Mouse (Mus musculus) MEL (cell line): ENCODE data around the gene Prf1. TPM values are rescaled to one million over a fixed set of nuclear protein-coding genes. Genes with fewer than 3 reads are reported as not detected.

Source experiments
- DNase-seq: peaks from one replicate; pipeline ENCODE4 v3.0.0; 2011; ENCODE audit warnings: low read depth, low spot score
- H3K27ac ChIP-seq: 2 replicates; pipeline ENCODE4 v1.5.1; 2012; ENCODE audit warnings: low read depth, mild to moderate bottlenecking, control low read depth, low read length, moderate library complexity; ENCODE audit not compliant: control insufficient read depth
- H3K27me3 ChIP-seq, 2 experiments: fragments of 150-350 bp in 1 of 2; sonication (generic) in 1 of 2; 2 replicates each; pipeline ENCODE4 v1.6.1; 2012; ENCODE audit warnings: low read length in 2 of 2, mild to moderate bottlenecking in 2 of 2, improper control_type of control experiment in 1 of 2, moderate library complexity in 1 of 2; ENCODE audit not compliant: insufficient read depth in 2 of 2, control insufficient read depth in 1 of 2
- H3K36me3 ChIP-seq, 2 experiments: 2 replicates each; pipeline ENCODE4 v1.6.1; 2012 to 2014; ENCODE audit warnings: low read length in 2 of 2, improper control_type of control experiment in 1 of 2, inconsistent platforms in 1 of 2, mild to moderate bottlenecking in 1 of 2; ENCODE audit not compliant: insufficient read depth in 2 of 2, control insufficient read depth in 1 of 2
- H3K4me1 ChIP-seq, 2 experiments: fragments of 150-350 bp in 1 of 2; sonication (generic) in 1 of 2; 2 replicates each; pipeline ENCODE4 v1.6.1; 2012; ENCODE audit warnings: low read length in 2 of 2, improper control_type of control experiment in 1 of 2, mild to moderate bottlenecking in 1 of 2; ENCODE audit not compliant: insufficient read depth in 2 of 2, control insufficient read depth in 1 of 2
- H3K4me3 ChIP-seq, 2 experiments: fragments of 150-350 bp in 1 of 2; sonication (generic) in 1 of 2; 2 replicates each; pipeline ENCODE4 v1.5.1; 2012; ENCODE audit warnings: low read depth in 2 of 2, low read length in 2 of 2, mild to moderate bottlenecking in 2 of 2, moderate library complexity in 2 of 2, control low read depth in 1 of 2, improper control_type of control experiment in 1 of 2; ENCODE audit not compliant: control insufficient read depth in 1 of 2, insufficient read depth in 1 of 2
- H3K79me2 ChIP-seq: 2 replicates; pipeline ENCODE4 v1.6.1; 2012; ENCODE audit warnings: mild to moderate bottlenecking, low read length, moderate library complexity; ENCODE audit not compliant: control insufficient read depth, poor library complexity, insufficient read depth
- H3K9ac ChIP-seq: 2 replicates; pipeline ENCODE4 v1.6.1; 2012; ENCODE audit warnings: low read depth, mild to moderate bottlenecking, control low read depth, low read length, moderate library complexity; ENCODE audit not compliant: control insufficient read depth, poor library complexity, severe bottlenecking
- H3K9me3 ChIP-seq: fragments of 150-350 bp; sonication (generic); replicated peaks from 2 replicates; pipeline ENCODE4 v1.6.1; 2012; ENCODE audit warnings: mild to moderate bottlenecking, low read length, improper control_type of control experiment, moderate library complexity; ENCODE audit not compliant: insufficient read depth
- BHLHE40 ChIP-seq: IDR thresholded peaks from 2 replicates; pipeline ENCODE4 v1.6.1; 2012; ENCODE audit warnings: low read depth, mild to moderate bottlenecking, inconsistent platforms, low read length, improper control_type of control experiment, borderline replicate concordance
- E2F4 ChIP-seq: IDR thresholded peaks from 2 replicates; pipeline ENCODE4 v1.6.1; 2011; ENCODE audit warnings: low read depth, low read length, improper control_type of control experiment, borderline replicate concordance
- ELF1 ChIP-seq: IDR thresholded peaks from 2 replicates; pipeline ENCODE4 v1.6.1; 2014; ENCODE audit warnings: low read depth, mild to moderate bottlenecking, inconsistent platforms, low read length, improper control_type of control experiment, moderate library complexity
- ETS1 ChIP-seq: IDR thresholded peaks from 2 replicates; pipeline ENCODE4 v1.6.1; 2012; ENCODE audit warnings: low read depth, mild to moderate bottlenecking, inconsistent platforms, low read length, improper control_type of control experiment, moderate library complexity
- GABPA ChIP-seq: IDR thresholded peaks from 2 replicates; pipeline ENCODE4 v1.6.1; 2012; ENCODE audit warnings: low read depth, mild to moderate bottlenecking, inconsistent platforms, low read length, improper control_type of control experiment, moderate library complexity
- GATA1 ChIP-seq: IDR thresholded peaks from 2 replicates; pipeline ENCODE4 v1.6.1; 2011; ENCODE audit warnings: low read depth, low read length, improper control_type of control experiment
- HCFC1 ChIP-seq: IDR thresholded peaks from 2 replicates; pipeline ENCODE4 v1.6.1; 2012; ENCODE audit warnings: low read depth, mild to moderate bottlenecking, inconsistent platforms, low read length, improper control_type of control experiment, moderate library complexity
- JUND ChIP-seq: IDR thresholded peaks from 2 replicates; pipeline ENCODE4 v1.6.1; 2011; ENCODE audit warnings: low read depth, mild to moderate bottlenecking, improper control_type of control experiment, low read length
- KAT2A ChIP-seq: conservative IDR thresholded peaks from 2 replicates; pipeline ENCODE4 v1.6.1; 2012; ENCODE audit warnings: low read depth, low read length, improper control_type of control experiment, inconsistent platforms
- MAFK ChIP-seq: IDR thresholded peaks from 2 replicates; pipeline ENCODE4 v1.6.1; 2011; ENCODE audit warnings: low read depth, mild to moderate bottlenecking, low read length, improper control_type of control experiment, borderline replicate concordance
- MAX ChIP-seq: IDR thresholded peaks from 2 replicates; pipeline ENCODE4 v1.6.1; 2011; ENCODE audit warnings: low read length, improper control_type of control experiment
- MAZ ChIP-seq: IDR thresholded peaks from 2 replicates; pipeline ENCODE4 v1.6.1; 2012; ENCODE audit warnings: low read depth, mild to moderate bottlenecking, inconsistent platforms, low read length, improper control_type of control experiment
- MXI1 ChIP-seq: IDR thresholded peaks from 2 replicates; pipeline ENCODE4 v1.6.1; 2011; ENCODE audit warnings: mild to moderate bottlenecking, low read depth, low read length, improper control_type of control experiment
- MYB ChIP-seq: IDR thresholded peaks from 2 replicates; pipeline ENCODE4 v1.6.1; 2011; ENCODE audit warnings: mild to moderate bottlenecking, low read depth, low read length, improper control_type of control experiment
- POLR2A ChIP-seq, 2 experiments: IDR thresholded peaks; 2 replicates each; pipeline ENCODE4 v1.6.1; 2011 to 2012; ENCODE audit warnings: low read length in 2 of 2, mild to moderate bottlenecking in 2 of 2, control low read depth in 1 of 2, improper control_type of control experiment in 1 of 2, low read depth in 1 of 2, moderate library complexity in 1 of 2; ENCODE audit not compliant: control insufficient read depth in 1 of 2, insufficient read depth in 1 of 2, poor library complexity in 1 of 2
- RAD21 ChIP-seq: IDR thresholded peaks from 2 replicates; pipeline ENCODE4 v1.6.1; 2011; ENCODE audit warnings: mild to moderate bottlenecking, low read depth, low read length, improper control_type of control experiment
- SMC3 ChIP-seq: IDR thresholded peaks from 2 replicates; pipeline ENCODE4 v1.6.1; 2011; ENCODE audit warnings: low read depth, low read length, improper control_type of control experiment
- TAL1 ChIP-seq: IDR thresholded peaks from 2 replicates; pipeline ENCODE4 v1.6.1; 2012; ENCODE audit warnings: mild to moderate bottlenecking, inconsistent platforms, low read length, moderate library complexity, mixed read lengths
- TCF12 ChIP-seq: IDR thresholded peaks from 2 replicates; pipeline ENCODE4 v1.6.1; 2014; ENCODE audit warnings: low read depth, mild to moderate bottlenecking, inconsistent platforms, low read length, improper control_type of control experiment, moderate library complexity
- UBTF ChIP-seq: IDR thresholded peaks from 2 replicates; pipeline ENCODE4 v1.6.1; 2012; ENCODE audit warnings: low read depth, mild to moderate bottlenecking, inconsistent platforms, low read length, improper control_type of control experiment, moderate library complexity, borderline replicate concordance; ENCODE audit not compliant: insufficient read depth
- USF1 ChIP-seq: IDR thresholded peaks from 2 replicates; pipeline ENCODE4 v1.6.1; 2014; ENCODE audit warnings: low read depth, mild to moderate bottlenecking, inconsistent platforms, low read length, improper control_type of control experiment, moderate library complexity
- USF2 ChIP-seq, 2 experiments: IDR thresholded peaks; 2 replicates each; pipeline ENCODE4 v1.6.1; 2011 to 2012; ENCODE audit warnings: improper control_type of control experiment in 2 of 2, low read length in 2 of 2, borderline replicate concordance in 1 of 2, inconsistent platforms in 1 of 2, low read depth in 1 of 2, mild to moderate bottlenecking in 1 of 2; ENCODE audit not compliant: insufficient read depth in 1 of 2
- ZC3H11A ChIP-seq: IDR thresholded peaks from 2 replicates; pipeline ENCODE4 v1.6.1; 2012; ENCODE audit warnings: low read depth, mild to moderate bottlenecking, inconsistent platforms, low read length, improper control_type of control experiment
- ZKSCAN1 ChIP-seq: IDR thresholded peaks from 2 replicates; pipeline ENCODE4 v1.6.1; 2012; ENCODE audit warnings: low read depth, mild to moderate bottlenecking, inconsistent platforms, low read length, improper control_type of control experiment, moderate library complexity
- ZMIZ1 ChIP-seq: IDR thresholded peaks from 2 replicates; pipeline ENCODE4 v1.6.1; 2012; ENCODE audit warnings: low read depth, mild to moderate bottlenecking, inconsistent platforms, low read length, improper control_type of control experiment, moderate library complexity
- ZNF384 ChIP-seq: IDR thresholded peaks from 2 replicates; pipeline ENCODE4 v1.6.1; 2012; ENCODE audit warnings: low read depth, mild to moderate bottlenecking, inconsistent platforms, low read length, improper control_type of control experiment
- polyA plus RNA-seq, 2 experiments: library from polyadenylated mRNA; stranded (reverse) in 1 of 2; unstranded in 1 of 2; fragments of >175 nt in 1 of 2; fragments of >200 nt in 1 of 2; gene quantifications; 2 replicates each; pipeline versions ENCODE4 v1.2.1 to v1.2.4; 2012; ENCODE audit warnings: low replicate concordance in 2 of 2, low read depth in 1 of 2; ENCODE audit not compliant: insufficient read length in 2 of 2, insufficient read depth in 1 of 2, missing spikeins in 1 of 2
- total RNA-seq: library from RNA; depleted of rRNA; stranded (reverse); fragments of 300-350 nt; gene quantifications from 2 replicates; pipeline ENCODE4 v1.2.3, GENCODE M21; 2012

Gene Prf1
- total and polyA plus RNA-seq, 3 experiments: 0.04 TPM; not detected in 2

DNA sequence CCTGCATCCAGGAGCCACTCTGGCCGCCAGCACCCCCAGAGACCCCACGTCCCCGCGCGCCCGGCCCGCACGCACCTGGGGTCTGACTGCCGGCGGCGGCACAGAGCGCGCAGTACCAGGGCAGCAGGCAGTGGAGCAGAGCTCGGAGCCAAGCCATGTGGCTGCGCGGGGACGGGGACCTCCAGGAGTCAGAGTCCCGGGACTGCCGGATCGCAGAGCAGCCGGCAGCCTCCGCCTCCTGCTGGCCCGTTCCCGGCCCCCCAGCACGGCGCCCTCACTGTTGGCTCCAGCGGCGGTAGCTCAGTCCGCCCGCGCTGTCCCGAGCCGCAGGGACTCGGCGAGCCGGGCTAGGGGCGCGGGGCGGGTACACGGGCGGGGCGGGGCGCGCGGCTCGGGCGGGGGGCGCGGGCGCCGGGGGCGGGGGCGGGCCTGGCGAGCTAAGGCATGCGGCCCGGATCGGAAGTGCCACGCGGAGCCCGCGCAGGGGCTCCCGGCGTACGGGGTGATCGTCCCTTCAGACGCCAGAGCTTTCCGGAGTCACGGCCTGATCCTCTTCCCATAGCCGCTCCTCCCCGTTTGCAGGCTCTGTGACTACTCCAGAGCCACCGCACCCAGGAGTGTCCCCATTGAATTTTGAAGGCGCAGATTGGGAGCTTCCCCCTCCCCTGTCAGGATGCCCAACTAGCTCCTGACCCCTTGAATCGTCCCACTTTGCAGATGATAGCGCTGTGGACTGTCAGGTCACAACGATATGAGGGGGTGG lies 24.4 kb upstream of the Prf1 start, which contains the start of gene Adamts14:
Adamts14 (minus strand) TSS at position 358 of the 763 bp plus-strand sequence.
- TF ChIP-seq BHLHE40: no peak
- no peak for TF ChIP-seq MAZ
- TF ChIP-seq GATA1: no peak
- no peak for TF ChIP-seq USF1
- no peak for TF ChIP-seq RAD21
- TF ChIP-seq E2F4: no peak
- TF ChIP-seq TAL1: no peak
- TF ChIP-seq MAX: no peak
- TF ChIP-seq MYB: no peak
- no peak for TF ChIP-seq TCF12
- no peak for TF ChIP-seq HCFC1
- no peak for TF ChIP-seq ETS1
- no peak for TF ChIP-seq ZNF384
- no peak for TF ChIP-seq POLR2A (IDR thresholded peaks at IDR 0.05; ENCODE audit: control insufficient read depth in 1 of 2, insufficient read depth in 1 of 2, low read depth in 1 of 2, low read length in 2 of 2, poor library complexity in 1 of 2)
- no peak for TF ChIP-seq ZC3H11A
- TF ChIP-seq MAFK: no peak
- no peak for TF ChIP-seq SMC3
- no peak for TF ChIP-seq USF2 (IDR thresholded peaks at IDR 0.05; ENCODE audit: borderline replicate concordance in 1 of 2, insufficient read depth in 1 of 2, low read depth in 1 of 2, low read length in 2 of 2)
- no peak for TF ChIP-seq JUND
- TF ChIP-seq KAT2A: no peak
- Histone ChIP-seq H3K4me1 (no peaks in the 10 kb centered on the region), H3K79me2 (no peaks in the 10 kb centered on the region), H3K27ac (no peak within 1 kb of the TSS), H3K4me3 (no peak within 1 kb of the TSS), H3K9ac (no peak within 1 kb of the TSS), H3K27me3 (peaks cover 0 to 2% of the 10 kb centered on the region in 2 experiments; a peak in 2 of 4 replicates), H3K9me3 (no peaks in the 10 kb centered on the region), H3K36me3 (no peaks in the 10 kb centered on the region)
- no peak for DNase-seq

DNA sequence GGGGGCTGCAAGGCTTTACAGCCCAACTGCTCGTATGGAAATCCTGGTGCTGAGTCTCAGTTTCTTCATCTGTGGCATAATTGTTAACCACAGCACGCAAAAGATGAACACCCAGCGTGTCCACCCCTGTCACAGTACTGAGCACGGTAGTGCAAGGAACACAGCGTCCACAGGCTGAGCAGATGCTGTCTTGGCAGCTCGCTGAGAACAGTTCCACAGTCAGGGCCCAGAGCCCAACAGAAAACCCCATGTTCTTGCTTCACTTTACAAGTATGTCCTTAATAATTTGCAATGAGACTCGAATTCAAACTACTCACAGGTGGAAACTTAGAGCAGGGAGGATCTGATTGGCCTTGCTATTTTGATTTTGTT lies 23.8 kb upstream of the Prf1 start:
- Histone ChIP-seq H3K4me3 (no peak overlapping the region), H3K27me3 (peaks cover 0 to 2% of the 10 kb centered on the region in 2 experiments; a peak in 2 of 4 replicates), H3K36me3 (no peaks in the 10 kb centered on the region)
- DNase-seq: no peak
- TF ChIP-seq ZMIZ1 (no peak), USF1 (no peak), GATA1 (no peak), HCFC1 (no peak), TAL1 (no peak), UBTF (no peak), POLR2A (IDR thresholded peaks at IDR 0.05; ENCODE audit: control insufficient read depth in 1 of 2, insufficient read depth in 1 of 2, low read depth in 1 of 2, low read length in 2 of 2, poor library complexity in 1 of 2) (no peak), ZKSCAN1 (no peak), GABPA (no peak), ZNF384 (no peak), ELF1 (no peak), RAD21 (no peak), ZC3H11A (no peak), MXI1 (no peak), BHLHE40 (no peak)
- TF ChIP-seq, all 39 proteins: peak for 0
- H3K4me1 ChIP-seq: no peaks in the 10 kb centered on the region
- H3K79me2 ChIP-seq: no peaks in the 10 kb centered on the region
- H3K27ac ChIP-seq: no peak overlapping the region
- no peaks in the 10 kb centered on the region for H3K9me3 ChIP-seq
- no peak overlapping the region for H3K9ac ChIP-seq
